ENCODE assay signal across 9 mouse cellular contexts in genomic region chr4:136431376-136431693, GRCm38 (mm10). TPM values are rescaled to one million over a fixed set of nuclear protein-coding genes. Genes with fewer than 3 reads are reported as not detected.
DNase-seq lines count a peak whose midpoint lies in the region; ATAC-seq and TF ChIP-seq lines count a peak whose summit lies in the region.
"Had no signal": no experiment of that assay in that cellular context is flagged by ENCODE, and none has a peak within 500 bp of the region (broad histone marks: within the 10 kb centered on the region; RNA-seq: fewer than 3 reads in every experiment).

No protein-coding gene starts in this region.

- no peaks in the 10 kb centered on the region for H3K9me3 ChIP-seq in E14TG2a.4 (ENCODE audit: low read length)
- H3K9me3 ChIP-seq in forebrain, embryonic 16.5 days (ENCODE audit: control insufficient read depth, low read length): no peaks in the 10 kb centered on the region

- DNase-seq in 416B (ENCODE audit: low read depth): peak; percentile 76
- peak; percentile 65 for DNase-seq in c-Kit-positive CD71-positive TER-119-positive erythroid progenitor cells, embryonic 14.5 days (ENCODE audit: low spot score)
- peak; percentile 61 for DNase-seq in kidney, adult 2 months
- DNase-seq in liver, adult 2 months (ENCODE audit: extremely low read depth, low read depth, low spot score): peak; percentile 40
- peak; percentile 46 to 51 for DNase-seq in natural killer cell, adult 2 months (ENCODE audit: low spot score in 2 of 2)
- DNase-seq in urinary bladder, adult 2 months (ENCODE audit: low spot score): no peak

- TF ChIP-seq POLR2A in kidney, adult 2 months (IDR thresholded peaks at IDR 0.05; ENCODE audit: low read depth, low read length): no peak
- no peak for TF ChIP-seq POLR2A in liver, adult 2 months (IDR thresholded peaks at IDR 0.05; ENCODE audit: extremely low read depth, insufficient read depth, low read length)

- peaks cover 35% of the 10 kb centered on the region for H3K4me1 ChIP-seq in E14TG2a.4 (replicated peaks; ENCODE audit: low read depth, low read length)
- peaks cover 10% of the 10 kb centered on the region for H3K4me1 ChIP-seq in forebrain, embryonic 16.5 days (replicated peaks; ENCODE audit: control insufficient read depth, insufficient read depth, low read length)
- H3K4me1 ChIP-seq in kidney, adult 2 months (ENCODE audit: control insufficient read depth, insufficient read depth, low read length): no peaks in the 10 kb centered on the region
- no peaks in the 10 kb centered on the region for H3K4me1 ChIP-seq in liver, adult 2 months (ENCODE audit: control insufficient read depth, insufficient read depth, low read length)

- H3K27me3 ChIP-seq in E14TG2a.4 (ENCODE audit: insufficient read depth, low read length): peaks cover 37% of the 10 kb centered on the region
- H3K27me3 ChIP-seq in forebrain, embryonic 16.5 days (replicated peaks; ENCODE audit: control insufficient read depth, insufficient read depth, low read length): peaks cover under 1% of the 10 kb centered on the region; the same call in 1 of the 2 replicates
- no peaks in the 10 kb centered on the region for H3K27me3 ChIP-seq in kidney, adult 2 months (replicated peaks; ENCODE audit: control insufficient read depth, insufficient read depth, low read length)
- H3K27me3 ChIP-seq in liver, adult 2 months (ENCODE audit: control insufficient read depth, insufficient read depth, low read length): no peaks in the 10 kb centered on the region

- H3K4me3 ChIP-seq in E14TG2a.4 (replicated peaks; ENCODE audit: low read length): no peak overlapping the region
- H3K4me3 ChIP-seq in forebrain, embryonic 16.5 days (replicated peaks; ENCODE audit: low read length): no peak overlapping the region
- no peak overlapping the region for H3K4me3 ChIP-seq in kidney, adult 2 months (ENCODE audit: insufficient read depth, low read depth, low read length)
- no peak overlapping the region for H3K4me3 ChIP-seq in liver, adult 2 months (ENCODE audit: insufficient read depth, low read depth, low read length)

- ATAC-seq in forebrain, embryonic 16.5 days: peak; percentile 40; the same call in 1 of the 2 replicates

- H3K79me2 ChIP-seq in liver, adult 2 months (ENCODE audit: control insufficient read depth, insufficient read depth, low read length): no peaks in the 10 kb centered on the region

- no peak overlapping the region for H3K27ac ChIP-seq in forebrain, embryonic 16.5 days (ENCODE audit: low read length)
- H3K27ac ChIP-seq in kidney, adult 2 months (ENCODE audit: insufficient read depth, low read depth, low read length): no peak overlapping the region
- H3K27ac ChIP-seq in liver, adult 2 months (replicated peaks; ENCODE audit: insufficient read depth, low read depth, low read length): no peak overlapping the region

- H3K36me3 ChIP-seq in E14TG2a.4 (ENCODE audit: insufficient read depth, low read length): no peaks in the 10 kb centered on the region
- H3K36me3 ChIP-seq in forebrain, embryonic 16.5 days (ENCODE audit: control insufficient read depth, insufficient read depth): no peaks in the 10 kb centered on the region
- no peaks in the 10 kb centered on the region for H3K36me3 ChIP-seq in kidney, adult 2 months (ENCODE audit: control insufficient read depth, insufficient read depth, low read length)
- no peaks in the 10 kb centered on the region for H3K36me3 ChIP-seq in liver, adult 2 months (ENCODE audit: control insufficient read depth, insufficient read depth, low read length)

- H3K4me2 ChIP-seq in forebrain, embryonic 16.5 days (ENCODE audit: low read length): no peak overlapping the region

- peak; percentile 70 for TF ChIP-seq CTCF in E14TG2a.4 (conservative IDR thresholded peaks at IDR 0.05; ENCODE audit: low read length)
- peak; percentile 64 for TF ChIP-seq CTCF in kidney, adult 2 months (conservative IDR thresholded peaks at IDR 0.05; ENCODE audit: insufficient read depth, insufficient read length, low read depth, low read length)
- peak; percentile 60 for TF ChIP-seq CTCF in liver, adult 2 months (IDR thresholded peaks at IDR 0.05; ENCODE audit: low read depth, low read length)

- WGBS in forebrain, embryonic 16.5 days: 1% methylated on average over 3 of the region's 3 CpGs
- WGBS in kidney, adult 2 months: 5% methylated on average over 3 of the region's 3 CpGs
- whole genome bisulfite sequencing in liver, adult 2 months: 7% methylated on average over 3 of the region's 3 CpGs

- no peak overlapping the region for H3K9ac ChIP-seq in forebrain, embryonic 16.5 days (replicated peaks; ENCODE audit: low read depth, low read length)
- H3K9ac ChIP-seq in liver, adult 2 months (ENCODE audit: low read depth, low read length): no peak overlapping the region

RNA-seq across cellular contexts. Expression of gene Htr1d, which starts 8.0 kb away (rescaled TPM):
- polyA plus RNA-seq in forebrain, embryonic 16.5 days (2015; fragmentation: Nextera tagmentation; extraction: Ambion mirVana): 0.96 and 1.2 TPM in 2 replicates
- polyA plus RNA-seq in kidney, adult 2 months (2012; rRNA removed): not detected in 2 replicates
- total RNA-seq in liver, adult 2 months (2014; rRNA removed): not detected in 2 replicates
- polyA plus RNA-seq in liver, adult 2 months (2012; rRNA removed): 0.82 TPM in 1 of 2 replicates, not detected in the other
- polyA plus RNA-seq in urinary bladder, adult 2 months (2012; rRNA removed): 2.8 and 4.0 TPM in 2 replicates
- polyA plus RNA-seq: heart, embryonic 14.5 days had no signal

RNA-seq across cellular contexts. Expression of gene 6030445D17Rik, which starts 30.7 kb away (rescaled TPM):
- 0.15 TPM in 1 of 2 replicates, not detected in the other for polyA plus RNA-seq in forebrain, embryonic 16.5 days (2015; fragmentation: Nextera tagmentation; extraction: Ambion mirVana)
- polyA plus RNA-seq in kidney, adult 2 months (2012; rRNA removed): 0.30 and 0.31 TPM in 2 replicates
- 0.07 and 0.18 TPM in 2 replicates for total RNA-seq in liver, adult 2 months (2014; rRNA removed)
- 0.11 and 0.15 TPM in 2 replicates for polyA plus RNA-seq in liver, adult 2 months (2012; rRNA removed)
- 1.3 and 1.4 TPM in 2 replicates for polyA plus RNA-seq in urinary bladder, adult 2 months (2012; rRNA removed)

RNA-seq across cellular contexts. Expression of gene Luzp1, which starts 38.2 kb away (rescaled TPM):
- polyA plus RNA-seq in forebrain, embryonic 16.5 days (2015; fragmentation: Nextera tagmentation; extraction: Ambion mirVana): 51.5 and 60.3 TPM in 2 replicates
- 12.5 and 13.2 TPM in 2 replicates for polyA plus RNA-seq in kidney, adult 2 months (2012; rRNA removed)
- 6.8 and 8.1 TPM in 2 replicates for total RNA-seq in liver, adult 2 months (2014; rRNA removed)
- polyA plus RNA-seq in liver, adult 2 months (2012; rRNA removed): 2.5 and 3.3 TPM in 2 replicates
- polyA plus RNA-seq in urinary bladder, adult 2 months (2012; rRNA removed): 26.2 TPM in 2 replicates
